Mouse (Mus musculus) adipocyte (in vitro differentiated cells): ENCODE results near the gene Slc25a26.

Experiments used
- DNase-seq: peaks from one replicate; pipeline ENCODE4 v3.0.0-alpha.2; 2016; ENCODE audit warnings: low spot score

Gene Slc25a26

GRCm38 (mm10) chr6:94499897-94500623, at the start of gene Slc25a26:
Gene Slc25a26 (plus strand): TSS chr6:94500331.
- peak; percentile 95 for DNase-seq

GRCm38 (mm10) chr6:94464037-94464891, 35.9 kb upstream of the Slc25a26 start:
- peak; percentile 73 for DNase-seq

DNA sequence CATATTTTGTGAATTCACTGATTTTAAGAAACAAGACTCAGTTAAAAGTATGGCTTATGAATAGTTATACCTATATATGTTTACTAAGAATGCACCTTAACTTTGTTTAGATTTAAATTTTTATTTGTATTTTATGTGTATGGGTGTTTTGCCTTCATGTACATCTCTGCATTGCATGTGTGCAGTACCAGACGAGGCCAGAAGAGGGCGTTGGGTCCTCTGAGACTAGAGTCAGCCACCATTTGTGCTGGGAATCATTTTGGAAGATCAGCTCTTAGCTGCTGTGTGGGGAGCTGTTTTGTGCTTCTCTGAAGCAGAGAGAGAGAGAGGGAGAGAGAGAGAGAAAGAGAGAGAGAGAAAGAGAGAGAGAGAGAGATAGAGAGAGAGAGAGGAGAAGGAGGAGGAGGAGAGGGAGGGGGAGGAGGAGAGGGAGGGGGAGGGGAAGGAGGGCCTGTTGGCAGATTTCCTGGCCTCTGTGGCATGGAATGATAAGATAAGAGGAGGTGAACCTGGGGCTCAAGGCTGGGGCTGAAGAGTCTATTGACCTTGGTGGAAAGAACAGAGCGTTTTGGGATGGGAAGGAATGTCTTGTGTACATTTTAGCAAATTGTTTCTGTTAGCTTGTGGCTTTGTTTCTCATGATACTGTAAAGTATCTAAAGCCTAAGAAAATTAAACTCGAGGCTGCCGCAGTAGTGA, 33.5 kb upstream of the Slc25a26 start:
- no peak for DNase-seq

DNA sequence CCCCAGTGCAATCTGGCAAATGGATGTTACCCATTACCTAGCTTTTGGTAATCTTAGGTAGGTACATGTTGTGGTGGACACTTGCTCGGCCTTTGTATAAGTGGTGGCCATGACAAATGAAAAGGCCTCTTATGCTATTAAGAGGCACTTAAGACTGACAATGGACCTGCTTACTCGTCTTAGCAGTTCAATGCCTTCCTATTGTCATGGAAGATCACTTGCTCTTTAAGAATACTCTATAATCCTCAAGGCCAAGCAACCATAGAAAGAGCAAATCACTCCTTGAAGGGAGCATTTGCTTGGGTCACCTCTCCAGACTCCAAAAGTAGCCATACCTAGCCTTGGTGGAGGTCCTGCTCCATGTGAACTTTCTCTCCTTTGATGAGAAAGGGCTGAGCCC, 7.4 kb upstream of the Slc25a26 start:
- DNase-seq, result no peak

- peak; percentile 32 for DNase-seq
Measured at GRCm38 (mm10) chr6:94503963-94504362, 3.8 kb downstream of the Slc25a26 start.

GRCm38 (mm10) chr6:94507921-94508320, 7.8 kb downstream of the Slc25a26 start:
- no peak for DNase-seq

DNA sequence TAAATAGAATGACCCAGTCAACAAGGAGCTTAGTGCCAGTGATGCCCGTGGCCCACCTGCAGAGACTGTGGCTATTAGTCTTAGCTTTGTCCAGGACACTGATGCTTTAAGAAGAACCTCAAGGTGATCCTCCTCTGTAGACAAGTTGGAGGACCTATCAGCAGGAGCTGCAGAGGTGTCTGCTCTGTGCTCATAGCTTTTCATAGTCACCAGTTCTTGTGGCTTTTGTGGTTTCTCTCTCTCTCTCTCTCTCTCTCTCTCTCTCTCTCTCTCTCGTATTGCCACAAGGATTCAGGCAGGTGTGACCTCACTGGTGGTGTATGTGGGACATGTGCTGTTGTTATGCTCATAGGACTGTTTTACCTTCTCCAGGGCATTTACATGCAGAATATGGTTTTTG, 8.7 kb downstream of the Slc25a26 start:
- no peak for DNase-seq

GRCm38 (mm10) chr6:94509220-94509619, 9.1 kb downstream of the Slc25a26 start:
- DNase-seq, result no peak

DNA sequence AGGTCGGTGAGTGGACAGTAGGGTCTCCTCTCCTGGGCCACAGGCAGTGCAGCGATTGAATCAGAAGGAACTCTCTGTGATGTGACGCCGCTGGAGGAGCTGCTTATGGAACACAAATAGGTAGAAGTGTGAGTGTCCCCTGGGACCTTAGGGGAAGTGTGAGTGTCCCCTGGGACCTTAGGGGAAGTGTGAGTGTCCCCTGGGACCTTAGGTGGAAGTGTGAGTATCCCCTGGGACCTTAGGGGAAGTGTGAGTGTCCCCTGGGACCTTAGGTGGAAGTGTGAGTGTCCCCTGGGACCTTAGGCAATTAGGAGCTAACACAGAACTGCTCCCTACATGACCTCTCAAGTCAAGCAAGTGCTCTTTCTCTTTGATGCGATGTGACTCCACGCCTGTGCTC, 18.0 kb downstream of the Slc25a26 start:
- DNase-seq, result no peak

GRCm38 (mm10) chr6:94524335-94524734, 24.2 kb downstream of the Slc25a26 start:
- peak; percentile 71 for DNase-seq

- no peak for DNase-seq
Measured at GRCm38 (mm10) chr6:94530756-94531155, 30.6 kb downstream of the Slc25a26 start.

- no peak for DNase-seq
Measured at GRCm38 (mm10) chr6:94532086-94532485, 32.0 kb downstream of the Slc25a26 start.

DNA sequence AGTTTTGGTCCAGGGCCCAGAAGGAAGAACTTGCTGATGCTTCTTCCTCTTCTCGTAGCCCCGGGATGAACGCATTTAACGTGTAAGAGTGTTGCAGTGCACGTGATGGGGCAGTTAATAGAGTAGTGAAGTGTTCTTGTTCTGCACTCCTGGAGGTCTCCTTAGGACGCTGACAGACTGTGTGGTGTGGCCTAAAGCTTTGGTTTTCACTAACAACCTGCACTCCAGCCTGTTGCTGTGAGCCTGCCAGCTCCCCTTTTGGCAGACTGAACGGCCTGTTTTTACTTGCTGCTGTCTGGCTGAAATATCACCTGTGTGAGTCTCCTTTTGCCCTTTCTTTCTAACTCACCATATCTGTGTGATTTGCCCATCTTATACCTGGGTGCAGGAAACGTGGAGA, 36.3 kb downstream of the Slc25a26 start:
- DNase-seq, result no peak

- DNase-seq, result no peak
Measured at GRCm38 (mm10) chr6:94537652-94538051, 37.5 kb downstream of the Slc25a26 start.

- DNase-seq, result no peak
Measured at GRCm38 (mm10) chr6:94540090-94540489, 40.0 kb downstream of the Slc25a26 start.

DNA sequence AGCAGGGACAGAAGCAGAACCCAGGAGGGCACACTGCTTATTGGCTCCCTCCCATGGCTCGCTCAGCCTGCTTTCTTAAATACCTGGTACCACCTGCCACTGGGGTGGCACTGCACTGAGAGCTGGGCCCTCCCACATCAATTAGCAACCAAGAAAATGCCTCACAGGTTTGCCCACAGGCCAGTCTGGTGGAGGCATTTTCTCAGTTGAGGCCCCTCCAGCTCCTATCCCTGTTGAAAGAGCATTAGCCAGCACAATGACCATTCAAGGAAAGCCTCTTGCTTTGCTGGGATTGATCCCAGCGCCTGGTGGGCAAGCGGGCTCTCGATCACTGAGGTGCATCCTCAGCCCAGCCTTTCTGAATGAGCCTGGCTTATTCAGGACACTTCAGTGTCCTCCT, 40.5 kb downstream of the Slc25a26 start:
- no peak for DNase-seq

GRCm38 (mm10) chr6:94541133-94541532, 41.0 kb downstream of the Slc25a26 start:
- DNase-seq, result no peak

- no peak for DNase-seq
Measured at GRCm38 (mm10) chr6:94541854-94542253, 41.7 kb downstream of the Slc25a26 start.

GRCm38 (mm10) chr6:94543902-94544840, 44.0 kb downstream of the Slc25a26 start:
- peak; percentile 88 for DNase-seq

DNA sequence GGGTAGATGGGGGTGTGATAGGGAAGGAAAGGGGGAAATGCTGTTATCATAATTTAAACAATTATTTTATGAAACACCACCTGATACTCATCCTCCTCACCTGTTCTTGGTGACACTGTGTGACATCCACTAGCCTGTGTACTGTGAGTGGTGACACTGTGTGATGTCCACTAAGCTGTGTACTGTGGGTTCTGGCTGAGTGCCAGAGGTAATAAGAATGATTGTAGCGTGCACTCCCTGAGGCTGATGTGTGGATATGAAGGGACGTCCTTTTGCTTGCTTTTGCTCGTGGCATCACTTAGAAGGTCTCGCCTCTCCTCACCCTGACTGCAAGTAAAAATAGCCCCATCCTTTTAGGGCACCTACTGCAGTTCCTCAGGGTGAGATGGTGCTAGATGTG, 47.1 kb downstream of the Slc25a26 start:
- DNase-seq, result no peak

DNA sequence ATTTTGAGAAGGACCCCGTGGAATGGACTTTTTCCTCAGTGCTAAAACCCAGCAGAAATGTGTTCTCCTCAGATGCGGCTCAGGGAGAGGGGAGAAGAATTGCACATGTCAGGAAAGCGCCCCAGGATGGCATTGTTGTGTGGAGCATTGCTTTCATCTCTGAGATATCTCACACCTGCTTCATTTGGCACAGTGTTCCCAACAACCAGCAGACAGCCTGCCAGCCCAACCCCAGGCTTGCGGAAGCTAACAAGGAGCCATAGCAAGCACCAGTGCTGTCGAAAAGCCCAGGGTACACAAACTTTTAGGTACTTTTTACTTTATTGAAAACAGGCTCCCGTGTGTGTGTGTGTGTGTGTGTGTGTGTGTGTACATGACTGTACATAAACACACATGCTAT, 50.2 kb downstream of the Slc25a26 start:
- DNase-seq, result no peak

- no peak for DNase-seq
Measured at GRCm38 (mm10) chr6:94550851-94551250, 50.7 kb downstream of the Slc25a26 start.
